Mouse (Mus musculus) inflammation-experienced regulatory T-cells, adult 6 months (primary cell): ENCODE data around the gene Pard6b. TPM values are rescaled to one million over a fixed set of nuclear protein-coding genes. Genes with fewer than 3 reads are reported as not detected.
"Not testable (repeated sequence)": the region's sequence is repeated elsewhere in the genome, so short reads cannot be mapped to it uniquely, and the experiment has no call there.

Source experiments
- ATAC-seq: one replicate; pipeline ENCODE4 v1.8.0; 2017
- polyA plus RNA-seq, 3 experiments: library from polyadenylated mRNA; unstranded; fragments of 100-300 nt; shearing (Covaris generic); gene quantifications; one replicate each; pipeline ENCODE4 v1.2.1; 2017

Gene Pard6b
- polyA plus RNA-seq = 1 to 10 TPM in 2 of 3 experiments, under 1 TPM in 1; 0.41 to 1.2 (median 1.1) TPM

DNA sequence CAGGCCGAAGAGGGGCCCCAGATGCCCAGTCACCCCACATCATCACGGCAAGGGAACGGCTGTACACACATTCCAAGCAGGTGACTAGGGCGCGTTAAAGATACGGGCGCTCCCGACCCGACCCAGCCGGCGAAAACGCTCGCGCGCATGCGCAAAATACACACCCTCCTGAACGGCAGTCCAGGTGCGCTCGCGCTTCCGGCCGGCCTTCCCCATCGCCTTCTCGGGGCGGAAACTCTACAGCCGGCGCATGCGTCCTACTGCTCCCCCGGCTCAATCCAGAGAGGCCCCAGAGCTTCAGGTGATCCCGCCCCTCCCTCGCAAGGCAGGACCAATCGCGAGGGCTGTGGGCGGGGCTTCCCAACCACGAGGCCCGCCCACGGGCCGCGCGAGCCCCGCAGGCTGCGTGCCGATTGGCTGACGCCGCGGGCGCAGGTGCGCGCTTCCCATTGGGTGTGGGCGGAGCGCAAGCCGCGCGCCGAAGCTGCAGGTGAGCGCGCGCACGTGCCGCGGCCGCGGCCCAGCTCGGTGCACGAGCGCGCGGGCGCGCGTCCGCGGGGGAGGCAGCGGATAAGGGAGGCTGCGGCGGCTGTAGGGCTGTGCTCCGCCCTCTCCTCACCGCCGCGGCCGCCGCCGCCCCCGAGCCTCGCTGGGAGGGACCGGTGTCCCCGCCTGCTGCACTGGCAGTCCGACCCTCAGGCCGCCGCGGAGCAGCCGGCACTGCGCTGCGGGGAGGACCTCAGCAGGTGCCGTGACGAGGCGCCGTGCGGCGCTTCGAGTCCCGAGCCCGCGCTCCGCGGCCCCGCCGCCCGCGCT lies at the start of gene Pard6b:
TSS of gene Pard6b (plus strand) at position 574 of the 816 bp plus-strand sequence.
- ATAC-seq = peak; percentile 91

DNA sequence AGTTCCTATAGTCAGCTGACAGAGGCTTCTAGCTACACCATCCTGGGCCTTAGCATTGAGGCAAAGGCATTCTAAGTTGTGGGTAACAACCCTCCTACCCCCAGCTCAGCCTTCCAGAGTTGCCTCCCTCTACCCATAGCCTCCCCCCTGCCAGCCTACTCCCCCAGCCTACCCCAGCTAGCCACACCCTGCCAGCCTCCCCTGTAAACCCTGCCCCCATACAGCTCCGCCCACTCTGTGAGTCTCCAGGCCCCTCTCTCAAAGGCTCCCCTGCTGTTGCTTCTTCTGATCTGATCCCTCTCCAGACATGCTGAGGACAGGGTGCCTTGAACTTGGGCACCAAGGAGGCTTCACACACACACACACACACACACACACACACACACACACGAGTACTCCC lies 49.0 kb upstream of the Pard6b start:
- no peak for ATAC-seq

DNA sequence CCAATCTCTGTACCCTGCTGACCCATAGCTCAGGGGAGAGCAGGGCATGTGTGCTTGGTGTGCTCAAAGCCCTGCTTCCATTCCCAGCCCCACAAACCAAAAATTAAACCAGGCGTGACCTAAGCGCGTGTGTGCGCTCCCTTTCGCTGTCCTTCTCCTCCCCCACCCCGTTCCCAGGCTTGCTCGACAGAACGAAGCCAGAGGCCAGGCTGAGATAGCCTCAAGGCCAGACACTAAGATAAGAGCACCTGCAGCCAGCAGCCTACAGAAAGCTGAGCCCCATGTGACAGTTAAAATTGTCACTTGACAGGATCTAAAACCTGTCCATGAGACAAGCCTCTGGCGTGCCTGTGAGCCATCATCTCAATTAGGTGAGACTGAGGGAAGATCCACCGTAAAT lies 46.9 kb upstream of the Pard6b start:
- no peak for ATAC-seq

DNA sequence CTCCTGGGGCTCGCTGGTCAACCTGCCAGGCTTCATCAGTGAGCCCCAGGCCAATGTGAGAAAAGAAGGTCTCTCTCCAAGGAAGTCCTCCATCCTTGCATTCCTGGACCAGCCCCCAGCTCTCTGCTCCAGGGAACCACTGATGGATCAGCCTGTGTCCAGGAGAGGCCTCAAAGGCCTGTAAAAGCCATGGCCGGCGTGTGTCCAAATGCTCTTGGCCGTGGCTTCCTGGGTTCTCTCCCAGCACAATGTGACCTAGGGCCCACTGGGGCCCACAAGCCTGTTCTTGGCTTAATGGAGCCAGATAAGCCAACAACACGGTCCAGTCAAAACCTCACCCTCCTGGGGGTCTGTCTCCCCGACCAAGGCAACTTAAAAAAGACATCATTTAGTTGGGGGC lies 44.9 kb upstream of the Pard6b start:
- no peak for ATAC-seq

GRCm38 (mm10) chr2:168037063-168037462 lies 43.7 kb upstream of the Pard6b start:
- no peak for ATAC-seq

DNA sequence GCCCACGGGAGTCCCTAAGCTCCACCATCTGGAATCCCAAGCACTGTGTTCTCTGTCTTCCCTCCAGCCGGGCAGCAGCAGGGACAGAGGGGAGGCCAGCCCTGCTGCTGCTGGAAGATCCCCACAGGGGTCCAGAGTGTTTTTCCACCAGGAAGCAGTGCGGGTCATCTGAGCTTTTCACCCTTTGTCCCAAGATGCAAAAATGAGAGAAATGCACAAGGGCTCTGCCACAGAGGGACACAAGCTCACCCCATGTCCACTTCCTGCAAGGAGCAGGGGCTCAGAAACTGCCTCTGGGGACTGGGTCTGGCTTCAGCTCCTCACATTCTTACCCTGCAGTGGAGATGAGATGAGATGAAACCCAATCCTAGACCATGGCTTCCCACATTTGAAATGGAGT lies 40.1 kb upstream of the Pard6b start:
- ATAC-seq = no peak

- no peak for ATAC-seq
Measured at GRCm38 (mm10) chr2:168042019-168042418, 38.8 kb upstream of the Pard6b start.

DNA sequence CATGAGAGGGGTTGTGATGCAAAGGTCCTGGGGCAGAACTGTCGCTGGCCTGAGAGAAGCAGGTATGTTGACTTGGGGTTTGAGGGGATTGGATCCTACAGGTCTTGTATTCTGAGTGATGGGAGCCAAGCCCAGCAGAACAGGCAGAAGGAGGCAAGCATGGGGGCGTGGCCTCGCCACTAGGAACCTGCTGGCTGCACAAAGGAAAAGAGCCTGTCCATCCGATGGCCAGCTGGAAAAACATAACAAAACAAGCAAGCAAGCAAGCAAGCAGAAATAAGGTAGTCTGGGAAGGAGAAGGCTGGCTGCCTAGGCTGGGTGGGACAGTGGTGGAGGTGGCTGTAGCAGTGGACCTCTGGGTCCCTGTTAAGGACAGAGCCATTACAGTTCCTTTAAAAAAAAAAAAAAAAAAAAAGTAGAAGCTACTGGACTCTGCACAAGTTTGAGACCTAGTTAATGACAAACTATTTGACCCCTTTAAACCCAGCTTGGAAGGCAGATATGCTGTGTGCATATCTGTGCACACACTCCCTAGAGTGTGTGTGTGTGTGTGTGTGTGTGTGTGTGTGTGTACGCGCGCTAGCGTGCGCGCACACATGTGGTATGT lies 36.0 kb upstream of the Pard6b start:
- no peak for ATAC-seq

DNA sequence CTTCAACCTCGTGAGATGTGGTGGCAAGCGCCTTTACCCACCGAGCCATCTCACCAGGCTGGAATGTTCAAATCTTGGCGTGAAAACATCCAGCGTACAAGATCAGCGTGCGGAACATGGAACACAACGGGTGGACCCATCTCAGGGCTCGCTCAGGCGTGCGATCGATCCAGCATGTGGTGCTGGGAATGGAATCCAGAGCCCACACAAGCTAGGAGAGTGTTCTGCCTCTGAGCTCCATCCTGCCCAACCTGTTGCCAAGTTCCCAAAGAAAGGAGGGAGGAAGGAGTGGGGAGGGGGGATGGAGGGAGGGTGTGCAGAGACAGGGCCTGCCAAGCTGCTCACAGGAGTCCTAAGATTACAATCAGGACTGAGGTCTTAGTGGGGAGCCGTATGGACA lies 35.4 kb upstream of the Pard6b start:
- no peak for ATAC-seq

GRCm38 (mm10) chr2:168045771-168046170 lies 35.0 kb upstream of the Pard6b start:
- no peak for ATAC-seq

DNA sequence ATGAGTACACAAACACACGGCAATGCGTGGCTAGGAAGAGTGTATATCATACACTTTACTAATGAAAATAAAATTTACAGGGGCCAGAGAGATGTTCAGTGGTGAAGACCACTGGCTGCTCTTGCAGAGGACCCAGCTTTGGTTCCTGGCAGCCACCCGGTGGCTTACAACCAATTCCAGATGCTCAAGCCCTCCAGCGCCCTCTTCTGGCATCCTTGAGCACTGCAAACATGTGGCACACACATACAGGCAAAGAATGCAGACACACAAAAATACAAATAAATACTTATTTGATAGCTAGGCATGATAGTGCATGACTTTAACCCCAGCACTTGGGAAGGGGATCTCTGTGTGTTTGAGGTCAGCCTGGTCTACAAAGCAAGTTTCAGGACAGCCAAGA lies 34.3 kb upstream of the Pard6b start:
- no peak for ATAC-seq

- no peak for ATAC-seq
Measured at GRCm38 (mm10) chr2:168049002-168049635, 31.7 kb upstream of the Pard6b start.

DNA sequence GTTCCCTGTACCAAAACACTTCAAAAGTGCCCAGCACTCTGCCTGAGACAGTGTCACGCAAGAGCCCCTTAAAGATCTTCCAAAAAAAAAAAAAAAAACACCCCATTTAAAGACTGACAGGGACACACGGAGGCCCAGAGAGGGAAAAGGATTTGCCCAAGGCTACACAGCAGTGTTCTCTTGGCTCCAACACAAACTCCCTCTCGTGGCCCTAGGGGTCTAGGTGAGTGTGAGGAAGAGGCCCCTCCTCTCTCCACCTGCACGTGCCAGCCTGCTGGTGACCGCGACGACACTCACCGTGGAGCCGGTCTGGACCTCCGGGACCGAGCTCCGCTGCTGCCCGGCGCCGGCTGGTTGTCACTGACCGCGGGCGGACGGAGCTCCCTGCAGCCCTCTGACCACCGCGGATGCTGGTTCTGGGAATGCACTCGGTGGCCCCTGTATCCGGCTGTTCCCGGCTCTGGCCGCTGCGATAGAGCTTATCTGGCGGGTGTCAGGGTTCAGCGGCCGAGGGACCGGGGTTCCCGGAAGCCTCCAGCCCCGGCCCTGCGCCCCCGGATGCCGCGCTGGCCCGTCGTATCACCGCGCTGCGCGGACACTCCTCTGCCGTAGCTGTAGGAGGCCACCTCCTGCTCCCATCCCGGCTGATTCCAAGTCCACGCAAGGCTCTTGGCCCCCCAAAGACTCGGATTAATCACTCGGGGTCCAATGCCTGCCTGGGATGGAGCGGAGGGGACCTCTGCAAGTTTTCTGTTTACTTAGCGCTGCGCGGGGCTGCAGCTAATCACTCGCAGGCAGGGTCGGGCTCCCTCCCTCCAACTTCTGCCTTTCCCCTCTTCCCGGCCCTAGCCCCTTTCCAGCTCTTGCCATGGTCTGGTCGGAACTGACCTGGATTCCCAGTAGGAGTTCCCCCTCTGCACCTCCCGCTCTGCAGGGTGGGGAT lies 30.5 kb upstream of the Pard6b start:
- ATAC-seq = no peak

- no peak for ATAC-seq
Measured at GRCm38 (mm10) chr2:168052156-168052555, 28.6 kb upstream of the Pard6b start.

- no peak for ATAC-seq
Measured at GRCm38 (mm10) chr2:168052689-168053088, 28.1 kb upstream of the Pard6b start.

DNA sequence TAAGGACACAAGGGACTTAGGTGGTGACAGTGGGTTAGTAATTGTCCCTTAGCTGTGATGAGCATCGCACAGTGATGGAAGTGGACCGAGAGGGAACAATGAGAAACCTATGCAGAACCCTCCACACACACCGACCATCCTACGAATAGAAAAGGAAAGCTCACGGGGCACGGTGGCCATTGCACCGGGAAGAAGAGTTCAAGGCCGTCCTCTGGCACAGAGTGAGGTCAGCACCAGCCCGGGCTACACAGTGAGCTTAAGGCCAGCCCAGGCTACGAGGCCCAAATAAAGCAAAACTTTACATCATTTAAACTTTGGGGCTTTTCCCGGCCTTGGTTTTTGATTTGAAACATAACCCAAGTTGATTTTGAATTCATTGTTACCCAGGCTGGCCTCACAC lies 26.7 kb upstream of the Pard6b start:
- ATAC-seq = no peak

DNA sequence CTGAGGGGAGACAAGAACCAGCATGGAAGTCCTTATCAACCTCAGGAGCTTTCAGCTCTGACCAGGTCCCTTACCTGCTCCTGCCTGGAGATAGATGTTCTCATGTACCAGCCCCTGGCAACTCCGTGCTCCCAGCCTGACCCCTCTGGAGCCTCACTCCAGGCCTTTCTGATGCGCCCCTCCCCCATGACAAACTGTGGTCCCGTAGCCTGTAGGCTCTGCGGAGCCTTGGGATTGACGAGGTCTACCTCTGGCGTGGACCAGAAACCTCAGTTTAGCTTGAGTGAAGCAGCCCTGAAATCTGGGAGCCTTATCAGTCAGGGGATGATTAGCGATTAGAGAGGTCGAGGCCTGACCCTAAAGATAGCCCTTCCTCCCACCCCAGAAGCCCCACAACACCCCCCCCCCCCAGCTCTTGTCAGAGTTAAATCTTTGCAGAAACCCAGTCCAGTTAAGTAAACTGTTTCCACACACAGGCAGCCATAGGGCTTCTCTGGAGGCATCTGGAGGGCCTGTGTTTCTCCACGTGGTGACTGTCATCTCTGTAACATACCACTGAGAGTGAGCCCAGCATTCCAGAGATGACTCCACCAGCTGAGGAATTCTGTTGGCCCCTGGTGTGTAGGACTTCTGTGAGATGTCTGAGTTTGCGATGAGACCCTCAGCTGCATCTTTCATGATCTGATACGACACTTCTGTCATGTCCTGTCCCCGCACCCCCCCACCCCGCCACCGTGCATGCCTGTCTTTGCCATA lies 24.7 kb upstream of the Pard6b start:
- no peak for ATAC-seq

- no peak for ATAC-seq
Measured at GRCm38 (mm10) chr2:168056666-168056933, 24.2 kb upstream of the Pard6b start.

- not testable (repeated sequence) for ATAC-seq
Measured at GRCm38 (mm10) chr2:168057876-168058275, 22.9 kb upstream of the Pard6b start.

DNA sequence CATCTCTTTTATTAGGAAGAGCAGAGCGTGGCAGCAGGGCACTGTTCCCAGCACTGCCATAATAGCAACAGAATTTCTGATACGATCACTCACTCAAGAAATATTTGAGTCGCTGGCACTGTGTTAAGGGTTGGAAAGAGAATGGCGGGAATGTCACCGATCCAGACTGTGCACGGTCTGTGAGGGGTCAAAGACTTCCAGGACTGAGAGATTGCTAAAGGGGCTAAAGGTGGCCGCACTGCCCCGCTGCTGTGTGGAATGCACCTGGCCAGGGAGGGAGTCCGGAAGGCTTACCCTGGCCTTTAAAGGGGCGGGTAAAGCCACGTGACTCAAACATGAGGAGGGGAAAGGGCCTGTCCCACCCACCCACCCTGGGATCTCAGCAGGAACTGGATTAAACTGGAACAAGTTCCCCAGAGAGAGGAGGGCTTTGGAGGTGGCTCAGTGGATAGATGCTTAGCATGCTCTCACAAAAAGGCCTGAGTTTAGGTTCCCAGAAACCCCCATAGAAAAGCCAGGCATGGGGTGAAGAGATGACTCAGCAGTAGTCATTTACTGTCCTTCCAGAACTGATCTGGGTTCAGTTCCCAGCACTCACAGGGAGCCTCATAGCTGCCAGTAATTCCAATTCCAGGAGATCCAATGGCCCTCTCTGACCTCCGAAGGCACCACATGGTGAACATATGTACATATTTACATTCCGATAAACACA lies 22.2 kb upstream of the Pard6b start:
- no peak for ATAC-seq

- no peak for ATAC-seq
Measured at GRCm38 (mm10) chr2:168059200-168059790, 21.5 kb upstream of the Pard6b start.
